Mouse (Mus musculus) neural tube, embryonic 15.5 days (tissue): ENCODE measurements around the gene Celsr2. TPM values are rescaled to one million over a fixed set of nuclear protein-coding genes. Genes with fewer than 3 reads are reported as not detected.

Experiments
- ATAC-seq: fragments of 200-750 bp; cut with Nextera tagmentation; 2 replicates; pipeline ENCODE4 v1.8.0; 2017; ENCODE audit warnings: mild to moderate bottlenecking, moderate TSS enrichment, moderate library complexity; ENCODE audit not compliant: low FRiP score
- H3K27ac ChIP-seq: fragments of 300-500 bp; sonication (generic); replicated peaks from 2 replicates; pipeline ENCODE4 v1.5.1; 2015; ENCODE audit warnings: mild to moderate bottlenecking, inconsistent platforms
- H3K27me3 ChIP-seq: fragments of 300-500 bp; sonication (generic); replicated peaks from 2 replicates; pipeline ENCODE4 v1.6.1; 2015; ENCODE audit warnings: inconsistent platforms
- H3K36me3 ChIP-seq: fragments of 300-500 bp; sonication (generic); 2 replicates; pipeline ENCODE4 v1.6.1; 2015; ENCODE audit warnings: inconsistent platforms
- H3K4me1 ChIP-seq: fragments of 300-500 bp; sonication (generic); 2 replicates; pipeline ENCODE4 v1.6.1; 2015; ENCODE audit warnings: inconsistent platforms
- H3K4me2 ChIP-seq: fragments of 300-500 bp; sonication (generic); 2 replicates; pipeline ENCODE4 v1.6.1; 2015; ENCODE audit warnings: inconsistent platforms, mild to moderate bottlenecking, moderate library complexity
- H3K4me3 ChIP-seq: fragments of 300-500 bp; sonication (generic); replicated peaks from 2 replicates; pipeline ENCODE4 v1.5.1; 2015; ENCODE audit warnings: mild to moderate bottlenecking, inconsistent platforms
- H3K9ac ChIP-seq: fragments of 300-500 bp; sonication (generic); replicated peaks from 2 replicates; pipeline ENCODE4 v1.6.1; 2015; ENCODE audit warnings: mild to moderate bottlenecking, inconsistent platforms
- H3K9me3 ChIP-seq: fragments of 300-500 bp; sonication (generic); replicated peaks from 2 replicates; pipeline ENCODE4 v1.6.1; 2016; ENCODE audit warnings: inconsistent platforms
- WGBS: fragments of 180-500 bp; shearing (Covaris S2); methylation state at CpG from one replicate; pipeline ENCODE4 v1.1.7; 2015; ENCODE audit warnings: mixed read lengths; 5-methylcytosine and 5-hydroxymethylcytosine counted together
- polyA plus RNA-seq: library from polyadenylated mRNA; unstranded; fragments of >200 nt; fragmentation: Nextera tagmentation; extraction: Ambion mirVana; gene quantifications from 2 replicates; pipeline ENCODE4 v1.2.1, GENCODE M21; 2015

The Celsr2 gene
- polyA plus RNA-seq, 1 experiment from 2014 or later = 35.0 TPM

DNA sequence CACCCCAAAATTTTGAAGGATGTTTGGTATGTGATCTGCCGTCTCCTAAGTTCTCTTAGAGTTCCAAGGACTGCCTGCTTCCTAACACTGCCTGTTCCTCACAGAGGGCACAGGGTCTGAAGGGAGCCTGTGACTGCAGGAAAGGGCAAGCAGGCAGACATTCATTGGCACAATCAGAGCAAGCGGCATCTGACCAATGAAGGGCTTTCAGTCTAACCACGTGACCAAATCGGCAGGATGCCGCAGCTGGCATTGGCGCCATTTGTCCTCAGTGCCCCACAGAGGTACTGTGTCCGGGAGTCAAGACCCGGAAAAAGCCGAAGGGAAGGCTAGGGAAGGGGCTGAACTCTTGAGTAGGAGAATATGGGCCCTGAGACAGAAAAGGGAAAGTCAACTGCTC lies 48.2 kb downstream of the Celsr2 start:
- H3K4me3 ChIP-seq = peak overlapping the region; percentile 22; the same call in 1 of the 2 replicates
- WGBS = 62% methylated on average over 9 of the region's 9 CpGs
- peak; percentile 68 for ATAC-seq
- no peaks in the 10 kb centered on the region for H3K27me3 ChIP-seq
- no peak overlapping the region for H3K9ac ChIP-seq
- H3K27ac ChIP-seq = no peak overlapping the region
- no peaks in the 10 kb centered on the region for H3K36me3 ChIP-seq
- peak overlapping the region; percentile 31 for H3K4me2 ChIP-seq
- H3K9me3 ChIP-seq = no peaks in the 10 kb centered on the region
- 0 out of 2 replicates have a peak, but pooled peaks cover 4% of the 10 kb centered on the region for H3K4me1 ChIP-seq

DNA sequence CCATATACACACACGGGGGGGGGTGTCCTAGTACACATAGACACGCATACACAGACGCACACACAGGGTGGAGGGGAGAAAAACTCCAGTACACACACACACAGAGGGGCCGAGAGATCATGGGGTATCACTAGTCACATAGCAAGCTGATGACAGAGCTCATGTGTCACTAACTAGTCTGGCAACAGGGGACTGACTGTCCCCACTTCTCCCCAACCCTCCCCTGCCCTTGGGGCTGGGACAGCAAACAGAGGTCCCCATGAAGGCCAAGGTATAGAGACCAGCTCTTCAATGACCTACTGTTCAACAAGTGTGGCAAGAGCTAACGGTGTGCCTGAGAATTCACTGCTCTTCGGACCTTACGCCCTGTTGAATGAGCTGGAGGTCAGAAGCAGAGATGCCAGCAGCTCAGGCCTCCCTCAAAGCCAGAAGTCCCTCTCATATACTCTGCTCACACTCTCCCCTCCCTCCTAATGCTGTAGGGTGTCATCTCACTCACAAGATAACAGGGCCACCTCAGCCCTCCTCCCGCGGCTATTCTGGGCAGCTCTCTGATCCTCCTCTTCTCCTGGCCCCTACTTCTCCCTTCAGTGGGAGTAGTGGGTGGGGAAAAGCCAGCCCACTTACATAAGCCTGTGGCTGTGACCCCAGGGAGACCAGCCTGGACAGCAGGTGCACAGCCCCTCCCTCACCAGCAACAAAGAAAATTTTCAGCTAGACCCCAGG lies 50.9 kb downstream of the Celsr2 start, which contains the start of gene Mybphl:
Gene Mybphl, plus strand, starts transcription at position 642 of the 726 bp plus-strand sequence.
- no peak for ATAC-seq
- no peaks in the 10 kb centered on the region for H3K9me3 ChIP-seq
- no peak within 1 kb of the TSS for H3K4me2 ChIP-seq
- WGBS = 72% methylated on average over 9 of the region's 9 CpGs
- peaks cover 4% of the 10 kb centered on the region; the same call in 1 of the 2 replicates for H3K36me3 ChIP-seq
- no peak within 1 kb of the TSS for H3K27ac ChIP-seq
- H3K4me1 ChIP-seq = 0 out of 2 replicates have a peak, but pooled peaks cover 7% of the 10 kb centered on the region
- no peak within 1 kb of the TSS for H3K9ac ChIP-seq
- H3K27me3 ChIP-seq = no peaks in the 10 kb centered on the region
- H3K4me3 ChIP-seq = no peak within 1 kb of the TSS

DNA sequence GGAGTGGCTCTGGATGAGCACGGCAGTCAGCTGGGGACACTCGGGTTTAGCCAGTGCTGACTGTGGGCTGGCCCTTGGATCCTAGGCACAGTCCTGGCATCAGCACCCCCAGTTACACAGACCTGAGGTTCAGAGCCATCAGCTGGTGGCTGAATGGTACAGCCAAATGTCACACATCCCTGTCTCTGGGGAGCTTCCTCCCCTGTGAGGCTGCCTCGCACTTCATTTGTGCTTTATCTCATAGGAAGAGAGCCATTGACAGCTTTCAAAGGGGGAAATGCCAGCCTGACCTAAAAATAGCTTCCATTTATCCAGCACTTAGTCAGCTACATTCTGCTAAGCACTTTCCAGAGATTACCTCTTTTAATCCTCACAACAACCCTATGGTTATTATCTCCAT lies 51.7 kb downstream of the Celsr2 start:
- H3K27me3 ChIP-seq = no peaks in the 10 kb centered on the region
- no peak overlapping the region for H3K27ac ChIP-seq
- ATAC-seq = no peak
- 70% methylated on average over 3 of the region's 3 CpGs for WGBS
- no peak overlapping the region for H3K4me3 ChIP-seq
- H3K9ac ChIP-seq = no peak overlapping the region
- no peak overlapping the region for H3K4me2 ChIP-seq
- peaks cover 6% of the 10 kb centered on the region for H3K36me3 ChIP-seq
- H3K4me1 ChIP-seq = 0 out of 2 replicates have a peak, but pooled peaks cover 7% of the 10 kb centered on the region
- H3K9me3 ChIP-seq = no peaks in the 10 kb centered on the region

DNA sequence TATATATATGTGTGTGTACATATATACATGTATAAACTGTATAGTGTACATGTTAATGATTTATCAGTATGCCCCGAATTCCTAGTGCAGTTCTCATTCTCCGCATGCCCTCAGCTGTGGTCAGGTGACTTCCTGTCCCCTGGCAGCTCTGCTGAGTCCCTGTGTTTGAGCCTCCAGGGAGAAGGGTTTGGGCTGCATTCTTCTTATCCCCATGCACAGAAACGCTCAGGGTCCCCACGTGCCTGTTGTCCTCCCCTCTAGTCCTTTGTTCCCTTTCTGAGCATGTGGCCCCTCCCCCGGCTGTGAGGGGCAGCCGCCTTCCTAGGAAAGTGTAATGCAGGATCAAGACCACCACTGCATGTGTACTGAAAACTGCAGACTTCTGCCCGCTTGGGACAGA lies 54.5 kb downstream of the Celsr2 start:
- Histone ChIP-seq H3K4me1 (0 out of 2 replicates have a peak, but pooled peaks cover 3% of the 10 kb centered on the region), H3K9ac (no peak overlapping the region), H3K4me3 (no peak overlapping the region), H3K4me2 (no peak overlapping the region), H3K27ac (no peak overlapping the region), H3K27me3 (no peaks in the 10 kb centered on the region), H3K9me3 (no peaks in the 10 kb centered on the region), H3K36me3 (peaks cover 33% of the 10 kb centered on the region)
- ATAC-seq = no peak
- WGBS = 16% methylated on average over 7 of the region's 7 CpGs

DNA sequence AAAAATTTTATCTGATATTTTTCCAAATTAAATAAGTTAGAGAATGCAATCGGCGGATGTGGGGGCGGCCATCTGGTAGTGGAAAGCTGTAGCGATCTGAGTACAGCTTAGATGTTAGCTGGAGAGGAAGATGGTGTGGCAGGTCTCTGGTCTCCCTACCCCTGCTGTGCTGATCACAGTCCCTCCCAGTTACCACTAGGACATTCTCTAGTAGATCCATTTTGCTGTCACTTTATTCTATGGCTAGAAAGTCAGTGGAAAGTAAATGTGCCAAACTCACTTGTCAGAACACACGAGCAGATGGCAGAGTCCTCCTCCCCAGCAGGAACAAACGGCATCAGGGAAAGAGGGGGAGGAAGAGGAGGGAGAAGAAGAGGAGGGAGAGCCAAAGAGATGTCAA lies 56.9 kb downstream of the Celsr2 start:
- Histone ChIP-seq H3K4me3 (no peak overlapping the region), H3K36me3 (peaks cover 58% of the 10 kb centered on the region)

DNA sequence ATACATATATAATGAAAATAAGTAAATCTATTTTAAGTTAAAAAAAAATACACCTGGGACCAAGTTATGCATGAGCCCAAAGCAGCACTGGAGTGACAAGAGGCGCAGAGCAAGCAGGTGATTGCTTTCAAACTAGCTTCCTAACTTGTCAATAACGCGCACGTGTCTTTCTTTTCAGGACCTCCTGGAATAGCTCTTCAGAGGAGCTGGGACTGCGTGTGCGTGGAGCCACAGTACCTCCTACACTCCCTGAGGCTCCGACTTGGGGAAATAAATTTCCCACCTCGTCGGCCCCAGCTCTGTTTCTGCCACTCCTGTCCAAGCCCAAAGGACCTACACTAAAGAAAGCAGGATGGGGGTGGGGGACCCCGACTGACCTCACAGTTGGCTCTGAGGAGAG lies 58.3 kb downstream of the Celsr2 start:
- Histone ChIP-seq H3K4me3 (no peak overlapping the region), H3K9ac (no peak overlapping the region), H3K9me3 (no peaks in the 10 kb centered on the region), H3K36me3 (peaks cover 70% of the 10 kb centered on the region), H3K27me3 (no peaks in the 10 kb centered on the region), H3K27ac (no peak overlapping the region), H3K4me2 (no peak overlapping the region), H3K4me1 (0 out of 2 replicates have a peak, but pooled peaks cover 3% of the 10 kb centered on the region)
- WGBS = 88% methylated on average over 10 of the region's 10 CpGs
- ATAC-seq = no peak

More for the DNA sequence above, 56.9 kb downstream of the Celsr2 start:
- Histone ChIP-seq H3K9ac (no peak overlapping the region), H3K27me3 (no peaks in the 10 kb centered on the region), H3K27ac (no peak overlapping the region), H3K4me1 (0 out of 2 replicates have a peak, but pooled peaks cover 3% of the 10 kb centered on the region), H3K9me3 (no peaks in the 10 kb centered on the region), H3K4me2 (no peak overlapping the region)
- no peak for ATAC-seq
- WGBS = 86% methylated on average over 6 of the region's 6 CpGs

DNA sequence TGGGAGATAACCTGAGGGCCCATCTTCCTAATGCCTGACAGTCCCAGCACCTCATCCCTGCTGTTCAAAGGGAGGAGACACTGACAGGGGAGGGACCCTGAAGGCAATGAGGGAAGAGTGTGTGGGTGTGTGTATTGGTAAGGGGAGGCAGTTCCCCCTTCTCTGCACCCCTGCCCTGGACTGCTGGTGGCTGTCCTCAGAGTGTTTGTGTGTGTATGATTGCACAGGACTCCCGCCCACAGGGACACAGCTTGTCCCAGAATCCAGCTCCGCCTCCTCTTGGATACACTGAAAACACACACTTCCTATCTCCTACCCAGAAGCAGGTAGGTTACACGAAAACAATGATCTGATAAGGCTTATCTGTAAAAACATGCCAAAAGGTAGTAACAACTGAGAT lies 60.1 kb downstream of the Celsr2 start:
- Histone ChIP-seq H3K4me2 (no peak overlapping the region), H3K27me3 (no peaks in the 10 kb centered on the region), H3K27ac (no peak overlapping the region), H3K36me3 (peaks cover 87% of the 10 kb centered on the region), H3K9me3 (no peaks in the 10 kb centered on the region), H3K4me3 (no peak overlapping the region), H3K4me1 (no peaks in the 10 kb centered on the region), H3K9ac (no peak overlapping the region)
- WGBS = 96% methylated on average over 3 of the region's 3 CpGs
- no peak for ATAC-seq

DNA sequence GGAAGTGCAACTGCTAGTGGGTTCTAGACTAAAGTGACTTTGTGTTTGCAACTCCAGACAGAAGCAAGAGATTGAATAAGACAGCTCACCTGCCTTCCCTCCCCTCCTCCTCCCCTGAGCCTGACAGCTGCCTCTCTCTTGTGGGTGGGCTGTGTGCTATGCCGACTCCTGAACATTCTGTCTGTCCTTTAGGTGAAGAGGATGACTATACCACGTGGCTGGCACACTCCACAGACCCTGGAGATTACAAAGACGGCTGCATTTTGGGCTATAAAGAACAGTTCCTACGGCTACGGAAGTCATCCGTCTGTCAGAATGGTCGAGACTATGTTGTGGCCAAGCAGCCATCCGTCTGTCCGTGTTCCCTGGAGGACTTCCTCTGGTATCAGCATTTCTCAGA lies 67.0 kb downstream of the Celsr2 start:
- no peaks in the 10 kb centered on the region for H3K9me3 ChIP-seq
- no peak for ATAC-seq
- H3K4me2 ChIP-seq = no peak overlapping the region
- no peaks in the 10 kb centered on the region for H3K4me1 ChIP-seq
- no peak overlapping the region for H3K9ac ChIP-seq
- peaks cover 85% of the 10 kb centered on the region for H3K36me3 ChIP-seq
- 73% methylated on average over 9 of the region's 9 CpGs for WGBS
- no peak overlapping the region for H3K4me3 ChIP-seq
- H3K27me3 ChIP-seq = no peaks in the 10 kb centered on the region
- no peak overlapping the region for H3K27ac ChIP-seq

- Histone ChIP-seq H3K4me2 (no peak overlapping the region), H3K27ac (no peak overlapping the region), H3K36me3 (peaks cover 83% of the 10 kb centered on the region), H3K4me3 (no peak overlapping the region), H3K9ac (no peak overlapping the region), H3K27me3 (no peaks in the 10 kb centered on the region), H3K4me1 (no peaks in the 10 kb centered on the region), H3K9me3 (no peaks in the 10 kb centered on the region)
- ATAC-seq = no peak
- 90% methylated on average over 7 of the region's 7 CpGs for WGBS
Observed at GRCm38 (mm10) chr3:108345855-108346254, 69.5 kb downstream of the Celsr2 start.

DNA sequence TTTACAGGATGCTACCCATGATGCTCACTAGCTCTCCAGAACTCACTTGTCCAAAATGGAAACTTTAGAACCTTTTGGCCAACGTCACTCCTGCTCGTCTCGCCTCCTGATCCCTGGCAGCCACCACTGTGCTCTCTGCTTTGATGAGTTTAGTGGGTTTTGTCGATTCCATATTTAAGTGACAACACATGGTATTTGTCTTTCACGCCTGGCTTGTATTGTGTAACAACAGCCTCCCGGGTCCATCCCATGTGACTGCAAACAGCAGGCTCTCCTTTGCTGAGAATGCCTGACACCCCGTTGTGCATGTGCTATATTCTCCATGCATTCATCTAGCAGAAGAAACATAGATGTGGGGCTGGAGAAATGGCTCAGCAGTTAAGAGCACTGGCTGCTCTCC lies 73.2 kb downstream of the Celsr2 start:
- no peaks in the 10 kb centered on the region for H3K9me3 ChIP-seq
- peaks cover 81% of the 10 kb centered on the region for H3K36me3 ChIP-seq
- no peaks in the 10 kb centered on the region for H3K4me1 ChIP-seq
- ATAC-seq = no peak
- H3K9ac ChIP-seq = no peak overlapping the region
- H3K27ac ChIP-seq = no peak overlapping the region
- H3K4me2 ChIP-seq = no peak overlapping the region
- WGBS = 85% methylated on average over 7 of the region's 7 CpGs
- no peak overlapping the region for H3K4me3 ChIP-seq
- H3K27me3 ChIP-seq = no peaks in the 10 kb centered on the region

- Histone ChIP-seq H3K27ac (no peak overlapping the region), H3K9ac (no peak overlapping the region), H3K4me1 (no peaks in the 10 kb centered on the region), H3K27me3 (no peaks in the 10 kb centered on the region), H3K4me2 (no peak overlapping the region), H3K4me3 (no peak overlapping the region), H3K9me3 (no peaks in the 10 kb centered on the region), H3K36me3 (peaks cover 77% of the 10 kb centered on the region)
- no peak for ATAC-seq
- WGBS = 90% methylated on average over 2 of the region's 2 CpGs
Observed at GRCm38 (mm10) chr3:108341040-108341439, 74.3 kb downstream of the Celsr2 start.
